ENCODE assay signal across 8 mouse cellular contexts in the genomic region with DNA sequence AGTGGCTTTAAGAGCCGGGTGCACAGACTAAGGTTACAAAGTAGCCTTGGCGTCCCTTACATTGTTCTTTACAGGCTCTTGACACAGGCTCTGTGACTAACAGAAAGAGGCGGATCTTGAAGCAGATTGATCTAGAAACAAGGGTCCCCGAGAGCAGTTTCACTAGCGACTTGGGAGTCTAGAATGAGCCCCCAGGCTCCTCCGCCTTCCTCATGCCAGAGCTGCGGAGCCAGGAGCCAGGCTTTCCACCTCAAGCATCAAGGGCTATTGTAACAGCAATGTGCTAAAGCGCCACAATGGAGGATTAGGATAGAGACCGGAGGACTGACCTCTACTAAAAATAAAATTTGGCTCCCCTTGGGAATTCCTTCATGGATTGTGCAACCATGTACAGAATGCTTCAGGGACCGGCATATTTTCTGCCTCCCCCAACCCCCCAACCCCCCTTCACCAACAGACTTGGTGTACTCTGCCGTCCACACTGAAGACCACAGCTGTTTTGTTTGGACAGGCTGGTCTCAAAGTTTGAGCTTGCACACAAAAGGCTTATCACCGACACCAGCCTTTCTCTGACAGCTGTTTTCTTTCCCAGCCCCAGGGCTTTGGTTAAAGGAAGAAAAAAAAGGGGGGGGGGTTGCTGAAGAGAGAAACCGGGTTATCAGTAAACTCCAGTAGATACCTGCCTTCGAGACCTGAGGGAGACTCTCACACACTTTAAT.
DNase-seq lines count a peak whose midpoint lies in the region; ATAC-seq lines count a peak whose summit lies in the region.

No protein-coding gene starts in this region.

- H3K4me3 ChIP-seq in heart, embryonic 14.5 days (ENCODE audit: control insufficient read depth in 1 of 2, insufficient read depth in 1 of 2, low read depth in 1 of 2, low read length in 2 of 2), result peak overlapping the region; percentile 45 to 66
- H3K4me3 ChIP-seq in kidney, embryonic 16.5 days (ENCODE audit: low read length), result peak overlapping the region; percentile 38
- peak overlapping the region; percentile 47 for H3K4me3 ChIP-seq in stomach, embryonic 16.5 days (replicated peaks; ENCODE audit: low read length)

- WGBS in heart, embryonic 14.5 days, result 4% methylated on average over 14 of the region's 14 CpGs
- WGBS in kidney, embryonic 16.5 days, result 6% methylated on average over 14 of the region's 14 CpGs
- WGBS in stomach, embryonic 16.5 days, result 9% methylated on average over 14 of the region's 14 CpGs

- H3K27me3 ChIP-seq in heart, embryonic 14.5 days (ENCODE audit: control insufficient read depth, insufficient read depth, low read length), result peaks cover 3% of the 10 kb centered on the region; the same call in 1 of the 2 replicates
- H3K27me3 ChIP-seq in kidney, embryonic 16.5 days (ENCODE audit: insufficient read depth, low read length), result no peaks in the 10 kb centered on the region
- no peaks in the 10 kb centered on the region for H3K27me3 ChIP-seq in stomach, embryonic 16.5 days (ENCODE audit: control insufficient read depth, insufficient read depth, low read length)

- no peaks in the 10 kb centered on the region for H3K36me3 ChIP-seq in heart, embryonic 14.5 days (ENCODE audit: control insufficient read depth, insufficient read depth, low read length)
- no peaks in the 10 kb centered on the region for H3K36me3 ChIP-seq in kidney, embryonic 16.5 days (ENCODE audit: insufficient read depth, low read length)
- H3K36me3 ChIP-seq in stomach, embryonic 16.5 days (ENCODE audit: control insufficient read depth, insufficient read depth, low read length), result no peaks in the 10 kb centered on the region

- DNase-seq in R1 (ENCODE audit: low read depth, low spot score), result peak; percentile 9
- peak; percentile 35 for DNase-seq in embryo, embryonic 11.5 days (ENCODE audit: low read depth, low spot score)
- DNase-seq in lung, postnatal 14 days, result peak; percentile 47
- no peak for DNase-seq in right cerebral cortex, postnatal 10 days (ENCODE audit: low spot score in 2 of 2)
- DNase-seq in layer of hippocampus, postnatal 25 days (ENCODE audit: extremely low spot score in 1 of 2, low spot score in 1 of 2), result no peak

- peak; percentile 83 for ATAC-seq in heart, embryonic 14.5 days (ENCODE audit: insufficient number of reproducible peaks, insufficient read depth, low FRiP score, low read depth)
- ATAC-seq in kidney, embryonic 16.5 days (ENCODE audit: low FRiP score, low TSS enrichment), result peak; percentile 81
- peak; percentile 80; the same call in 1 of the 2 replicates for ATAC-seq in stomach, embryonic 16.5 days (ENCODE audit: insufficient read depth, low FRiP score)

- peak overlapping the region; percentile 66 for H3K9ac ChIP-seq in heart, embryonic 14.5 days (ENCODE audit: low read length)
- H3K9ac ChIP-seq in kidney, embryonic 16.5 days (replicated peaks; ENCODE audit: low read length), result peak overlapping the region; percentile 62
- peak overlapping the region; percentile 51 for H3K9ac ChIP-seq in stomach, embryonic 16.5 days (ENCODE audit: low read length)

- peak overlapping the region; percentile 43 to 77 for H3K27ac ChIP-seq in heart, embryonic 14.5 days (replicated peaks in 1 of 2; ENCODE audit: control insufficient read depth in 1 of 2, insufficient read depth in 1 of 2, low read depth in 2 of 2, low read length in 2 of 2)
- peak overlapping the region; percentile 96 for H3K27ac ChIP-seq in kidney, embryonic 16.5 days (ENCODE audit: low read length)
- H3K27ac ChIP-seq in stomach, embryonic 16.5 days (ENCODE audit: low read length), result peak overlapping the region; percentile 72

- H3K4me2 ChIP-seq in heart, embryonic 14.5 days (ENCODE audit: low read length), result peak overlapping the region; percentile 88
- H3K4me2 ChIP-seq in kidney, embryonic 16.5 days (replicated peaks; ENCODE audit: low read depth, low read length), result peak overlapping the region; percentile 59
- H3K4me2 ChIP-seq in stomach, embryonic 16.5 days (ENCODE audit: low read depth, low read length), result peak overlapping the region; percentile 76

- peaks cover 3 to 13% of the 10 kb centered on the region in 2 experiments; a peak in 2 of 4 replicates for H3K4me1 ChIP-seq in heart, embryonic 14.5 days (ENCODE audit: control insufficient read depth in 2 of 2, insufficient read depth in 2 of 2, low read length in 2 of 2)
- peaks cover 32% of the 10 kb centered on the region for H3K4me1 ChIP-seq in kidney, embryonic 16.5 days (ENCODE audit: insufficient read depth, low read length)
- H3K4me1 ChIP-seq in stomach, embryonic 16.5 days (ENCODE audit: control insufficient read depth, insufficient read depth, low read length), result peaks cover 5% of the 10 kb centered on the region

- no peaks in the 10 kb centered on the region for H3K9me3 ChIP-seq in heart, embryonic 14.5 days (ENCODE audit: control insufficient read depth, low read length)
- no peaks in the 10 kb centered on the region for H3K9me3 ChIP-seq in kidney, embryonic 16.5 days (ENCODE audit: low read length)
- no peaks in the 10 kb centered on the region for H3K9me3 ChIP-seq in stomach, embryonic 16.5 days (replicated peaks; ENCODE audit: control insufficient read depth, low read length)

Comparison
In these comparisons a context has a peak if more than half of its experiments do, and no peak if none do; other contexts are left out.
1. DNase-seq: peak in R1 (single experiment), embryo, embryonic 11.5 days (single experiment) and lung, postnatal 14 days (single experiment); none in right cerebral cortex, postnatal 10 days (0 of 2) and layer of hippocampus, postnatal 25 days (0 of 2).
2. Peak in every context shown above with its lines, with median percentiles within 50 percentile points of each other: ATAC-seq, H3K27ac ChIP-seq, H3K4me2 ChIP-seq, H3K4me3 ChIP-seq and H3K9ac ChIP-seq.